Mouse (Mus musculus): ENCODE measurements around the gene Top2a.
A peak's percentile ranks its signal among the peaks of the same experiment; 100 is the strongest.

Gene Top2a

DNA sequence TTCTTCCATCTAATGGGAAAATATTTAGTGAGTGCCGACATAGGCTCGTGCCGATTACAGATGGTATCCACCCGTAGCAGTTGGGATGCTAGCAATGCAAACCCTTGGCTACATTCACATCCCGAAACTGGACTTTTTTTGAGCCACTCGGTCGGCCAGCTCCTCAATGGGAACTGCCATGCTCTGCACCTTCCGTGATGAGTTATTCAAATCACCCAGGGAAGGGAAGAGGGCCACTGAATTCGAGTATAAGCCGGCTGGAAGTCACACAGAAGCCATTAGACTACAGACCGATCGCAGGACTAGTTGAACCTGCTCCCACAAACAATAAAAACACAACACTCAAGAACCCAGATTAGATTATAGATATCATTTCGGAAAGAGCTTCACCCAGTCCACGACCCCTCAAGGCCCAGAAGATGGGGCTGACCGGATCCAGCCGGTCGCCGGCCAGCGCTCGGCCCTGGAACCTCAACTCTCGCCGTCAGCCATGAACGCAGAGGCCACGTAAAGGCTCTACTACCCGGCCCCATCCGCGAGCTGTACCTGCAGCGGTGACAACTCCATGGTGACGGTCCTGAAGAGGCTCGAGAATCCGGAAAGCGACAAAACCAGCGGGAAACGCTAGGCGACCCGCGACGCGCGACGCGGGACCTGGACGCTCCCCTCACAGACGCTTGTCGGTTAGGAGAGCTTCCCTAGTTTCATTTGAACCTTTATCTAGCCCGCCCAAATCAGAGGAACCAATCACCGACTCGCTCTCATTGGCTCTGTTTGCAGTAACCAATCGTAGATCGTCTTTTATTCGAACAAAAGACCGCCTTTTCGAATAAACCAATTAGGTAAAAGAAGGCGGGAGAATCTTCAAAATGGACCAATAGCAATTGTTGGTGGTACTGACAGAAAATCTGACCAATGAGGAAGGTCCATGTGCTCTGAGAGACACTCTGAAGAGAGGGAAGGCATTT, at the start of gene Top2a:
Gene Top2a (minus strand): TSS at position 690 of the 968 bp plus-strand sequence.
- peak; percentile 100 for DNase-seq (ENCODE audit: low read depth, low spot score)

DNA sequence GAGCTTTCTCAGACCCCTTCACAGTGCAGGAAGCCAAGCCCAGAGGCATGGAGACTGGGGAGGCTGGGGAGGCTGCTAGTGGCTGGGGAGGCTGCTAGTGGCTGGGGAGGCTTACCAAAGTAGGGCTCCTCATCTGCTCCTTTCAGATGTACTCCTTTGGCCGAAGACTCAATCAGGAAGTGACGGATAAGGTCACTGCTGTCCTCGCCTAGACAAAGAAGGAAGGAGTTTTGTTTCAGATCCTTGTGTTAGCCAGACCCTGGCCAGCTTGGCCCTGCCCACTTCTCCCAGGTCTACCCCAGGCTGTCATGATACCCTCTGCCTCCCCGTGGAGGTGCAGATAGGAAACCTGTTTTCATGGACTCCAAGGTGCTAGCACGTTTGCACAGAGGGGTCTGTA, 49.8 kb upstream of the Top2a start:
- no peak for DNase-seq (ENCODE audit: low read depth, low spot score)

GRCm38 (mm10) chr11:99071866-99072265, 47.9 kb upstream of the Top2a start:
- DNase-seq (ENCODE audit: low read depth, low spot score): no peak

DNA sequence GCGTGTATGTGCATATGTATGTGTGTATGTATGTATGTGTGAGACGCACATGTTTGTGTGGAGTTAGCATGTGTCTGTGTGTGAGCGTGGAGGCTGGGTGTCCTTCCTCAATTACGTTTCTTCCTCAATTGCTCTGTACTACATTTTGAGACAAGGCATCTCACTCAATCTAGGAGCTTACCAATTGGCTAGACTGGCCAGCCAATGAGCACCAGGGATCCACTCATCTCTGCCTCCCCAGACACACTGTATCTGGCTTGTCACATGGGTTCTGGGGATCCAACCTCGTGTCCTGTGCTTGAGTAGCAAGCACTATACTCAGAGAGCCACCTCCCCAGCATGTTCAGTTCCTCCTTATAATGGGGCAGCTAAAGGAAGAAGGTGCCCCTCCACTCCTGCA, 44.5 kb upstream of the Top2a start:
- no peak for DNase-seq (ENCODE audit: low read depth, low spot score)

DNA sequence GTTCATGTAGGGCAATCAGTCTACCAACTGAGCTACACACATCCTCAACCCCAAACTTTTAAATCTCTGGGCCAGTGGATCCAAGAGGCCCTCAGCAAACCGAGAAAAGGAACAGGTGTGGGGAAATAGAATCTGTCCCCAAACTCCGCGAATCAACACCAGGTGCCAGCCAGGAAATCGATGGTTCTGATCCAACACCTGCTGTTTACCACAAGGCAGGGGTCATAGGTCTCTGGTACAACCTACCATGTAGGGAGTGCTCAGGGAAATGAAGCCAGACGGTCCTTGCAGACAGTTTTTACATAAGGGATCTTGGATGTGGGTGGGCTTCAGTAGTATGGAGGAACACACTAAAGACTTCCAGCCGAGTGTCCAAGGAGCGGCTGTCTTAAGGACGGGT, 43.6 kb upstream of the Top2a start:
- no peak for DNase-seq (ENCODE audit: low read depth, low spot score)

DNA sequence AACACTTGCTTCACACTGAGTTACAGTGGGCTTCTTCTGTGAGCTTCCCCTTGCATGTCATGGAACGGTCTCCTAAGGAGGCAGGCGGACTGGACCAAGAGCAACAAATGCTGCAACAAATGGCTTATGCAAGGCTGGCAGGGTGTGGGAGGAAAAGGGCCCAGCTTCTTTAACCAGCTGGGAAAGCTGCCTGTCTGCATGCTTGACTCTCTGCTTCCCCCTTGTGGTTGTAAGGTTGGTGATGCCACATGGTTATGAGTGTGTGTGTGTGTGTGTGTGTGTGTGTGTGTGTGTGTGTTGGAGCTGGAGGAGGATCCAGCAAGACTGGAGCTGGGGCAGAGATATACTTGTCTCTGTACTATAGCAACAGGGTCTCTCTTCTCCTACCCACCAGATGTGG, 42.0 kb upstream of the Top2a start:
- DNase-seq (ENCODE audit: low read depth, low spot score): peak; percentile 25

- no peak for DNase-seq (ENCODE audit: low read depth, low spot score)
Measured at GRCm38 (mm10) chr11:99065353-99065752, 41.4 kb upstream of the Top2a start.

GRCm38 (mm10) chr11:99063406-99064131, 39.6 kb upstream of the Top2a start:
- DNase-seq (ENCODE audit: low read depth, low spot score): no peak

DNA sequence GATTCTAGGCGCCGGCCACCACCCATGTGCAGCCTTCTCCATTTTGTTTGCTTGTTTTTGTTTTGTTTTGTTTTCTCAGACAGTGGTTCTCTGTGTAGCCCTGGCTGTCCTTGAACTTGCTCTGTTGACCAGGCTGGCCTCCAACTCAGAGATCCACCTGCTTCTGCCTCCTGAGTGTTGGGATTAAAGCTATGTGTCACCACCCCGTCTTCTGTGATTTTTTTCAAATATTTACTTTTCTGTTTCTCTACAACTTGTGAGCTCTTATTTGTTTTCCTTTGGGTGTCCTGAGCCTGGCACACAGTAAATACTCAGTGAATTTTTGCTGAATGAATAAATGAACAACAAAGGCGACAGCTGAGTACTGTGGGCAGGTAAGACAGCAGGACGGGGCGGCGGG, 38.7 kb upstream of the Top2a start:
- no peak for DNase-seq (ENCODE audit: low read depth, low spot score)

DNA sequence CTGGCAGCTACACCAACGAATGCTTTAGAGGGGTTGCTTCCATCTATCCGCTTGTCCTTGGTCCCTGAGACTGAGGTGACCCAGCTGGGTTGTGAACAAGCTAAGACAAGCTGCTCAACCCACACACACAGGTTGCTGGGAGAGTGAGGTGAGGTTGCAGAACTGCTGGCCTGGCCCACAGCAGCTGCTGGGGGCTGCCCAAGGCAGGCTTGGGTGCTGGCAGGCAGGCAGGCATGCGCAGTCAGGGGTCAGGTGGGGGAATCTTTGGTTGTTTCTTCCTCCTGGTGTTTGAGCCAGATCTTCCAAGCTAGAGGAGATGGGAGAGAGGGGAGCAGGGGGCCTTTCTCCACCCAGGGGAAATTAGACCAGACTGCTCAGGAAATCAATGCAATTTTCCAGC, 36.4 kb upstream of the Top2a start:
- no peak for DNase-seq (ENCODE audit: low read depth, low spot score)

- no peak for DNase-seq (ENCODE audit: low read depth, low spot score)
Measured at GRCm38 (mm10) chr11:99055571-99056452, 31.8 kb upstream of the Top2a start.

DNA sequence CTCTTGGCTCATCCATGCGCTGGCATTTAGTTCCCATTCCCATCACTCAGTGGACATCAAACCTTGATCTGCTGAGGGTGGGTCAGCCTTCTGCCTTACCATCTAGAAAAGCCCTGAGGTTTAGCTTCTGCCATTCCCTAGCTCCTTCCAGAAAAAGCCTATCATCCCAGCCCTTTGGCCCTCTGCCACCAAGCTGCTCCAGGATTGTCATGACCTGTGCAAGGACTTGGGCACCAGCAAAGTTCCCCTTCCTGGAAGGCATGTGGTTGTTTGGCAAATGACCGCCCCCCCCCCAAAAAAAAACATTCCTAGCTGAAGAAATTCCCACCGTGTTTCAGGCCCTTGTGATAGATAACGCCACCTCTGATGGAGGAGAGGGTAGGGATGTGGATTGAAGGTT, 31.2 kb upstream of the Top2a start:
- DNase-seq (ENCODE audit: low read depth, low spot score): no peak

DNA sequence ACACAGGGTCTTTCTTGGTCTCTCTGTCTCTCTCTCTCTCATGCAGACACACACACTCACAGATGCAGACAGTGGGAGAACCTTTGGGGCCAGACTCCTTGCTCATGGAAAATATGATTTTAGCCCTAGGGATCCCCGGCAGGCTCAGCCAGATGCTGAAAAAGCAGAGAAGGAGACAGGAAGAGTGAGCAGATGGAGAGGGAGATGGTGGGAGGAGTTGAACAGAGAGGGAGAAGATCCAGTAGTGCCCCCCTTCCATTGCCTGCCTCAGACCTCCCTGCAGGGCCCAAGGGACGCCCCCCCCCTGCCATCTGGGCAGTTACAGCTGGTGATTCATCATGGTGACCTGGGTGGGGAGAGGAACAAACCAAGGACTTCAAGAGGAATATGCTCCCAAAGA, 23.7 kb upstream of the Top2a start:
- no peak for DNase-seq (ENCODE audit: low read depth, low spot score)

GRCm38 (mm10) chr11:99047120-99047519, 23.1 kb upstream of the Top2a start:
- DNase-seq (ENCODE audit: low read depth, low spot score): no peak

DNA sequence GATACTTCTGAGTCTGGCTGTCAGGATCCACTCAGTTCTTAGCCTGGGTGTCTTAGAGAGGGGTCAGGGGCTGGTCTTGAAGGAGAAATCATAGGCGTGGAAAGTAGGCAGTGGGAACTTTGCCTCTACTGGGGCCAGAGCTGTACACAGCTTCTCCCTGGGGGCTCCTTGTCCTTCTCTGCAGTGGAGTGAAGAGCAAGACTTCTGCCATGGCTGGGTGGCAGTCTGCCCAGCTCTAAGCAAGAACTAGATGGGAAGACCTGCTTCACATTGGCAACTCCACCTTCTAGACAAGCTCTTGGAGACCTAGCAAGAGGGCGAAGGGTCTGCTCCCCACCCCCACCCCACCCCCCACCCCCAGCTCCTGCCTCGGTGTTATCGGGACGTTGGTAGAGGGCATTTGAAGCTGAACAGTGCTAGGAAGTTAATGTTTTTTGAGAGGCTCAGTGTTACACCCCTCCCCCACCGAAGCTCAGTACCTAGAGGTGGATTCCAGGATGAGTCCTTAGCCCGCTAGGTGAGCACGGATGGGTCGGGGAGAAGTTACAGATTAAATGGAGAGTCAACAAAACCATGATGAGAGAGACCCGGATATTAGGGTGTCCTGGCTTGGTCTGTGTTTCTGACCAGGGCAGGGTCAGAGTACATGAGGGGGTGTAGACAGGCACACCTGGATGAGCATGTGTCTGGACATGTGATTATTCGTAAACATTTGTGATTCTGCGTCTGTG, 21.3 kb upstream of the Top2a start:
- no peak for DNase-seq (ENCODE audit: low read depth, low spot score)

- DNase-seq (ENCODE audit: low read depth, low spot score): no peak
Measured at GRCm38 (mm10) chr11:99044306-99044705, 20.3 kb upstream of the Top2a start.

- no peak for DNase-seq (ENCODE audit: low read depth, low spot score)
Measured at GRCm38 (mm10) chr11:99043632-99044031, 19.6 kb upstream of the Top2a start.

DNA sequence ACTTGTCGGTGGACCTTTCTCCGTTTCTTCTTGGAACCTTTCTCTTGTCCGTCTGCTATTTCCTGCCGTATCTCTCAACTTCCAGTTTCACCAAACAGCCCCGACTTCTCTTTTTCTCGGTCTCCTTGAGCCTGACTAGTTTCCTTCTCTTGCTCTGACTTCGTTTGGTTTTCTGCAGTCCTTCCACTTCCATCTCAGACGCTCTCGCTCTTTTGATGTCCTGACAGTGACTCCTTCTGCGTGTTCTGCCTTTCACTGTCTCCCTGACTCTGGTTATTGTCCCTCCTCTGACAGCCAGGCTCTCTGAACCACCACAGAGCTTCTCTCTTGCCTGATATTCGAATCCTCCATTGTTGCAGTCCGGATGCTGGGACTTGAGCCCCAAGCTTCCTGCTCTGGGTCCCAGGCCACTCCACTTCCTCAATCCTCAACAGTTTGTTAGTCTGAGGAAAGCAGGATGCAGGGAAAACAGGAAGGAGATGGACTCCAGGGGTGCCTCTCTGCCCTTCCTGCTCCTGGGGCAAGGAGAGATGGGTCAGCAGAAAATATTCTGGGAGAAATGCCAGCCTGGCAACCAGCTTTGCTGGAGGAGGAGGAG, 18.9 kb upstream of the Top2a start:
- DNase-seq (ENCODE audit: low read depth, low spot score): no peak

DNA sequence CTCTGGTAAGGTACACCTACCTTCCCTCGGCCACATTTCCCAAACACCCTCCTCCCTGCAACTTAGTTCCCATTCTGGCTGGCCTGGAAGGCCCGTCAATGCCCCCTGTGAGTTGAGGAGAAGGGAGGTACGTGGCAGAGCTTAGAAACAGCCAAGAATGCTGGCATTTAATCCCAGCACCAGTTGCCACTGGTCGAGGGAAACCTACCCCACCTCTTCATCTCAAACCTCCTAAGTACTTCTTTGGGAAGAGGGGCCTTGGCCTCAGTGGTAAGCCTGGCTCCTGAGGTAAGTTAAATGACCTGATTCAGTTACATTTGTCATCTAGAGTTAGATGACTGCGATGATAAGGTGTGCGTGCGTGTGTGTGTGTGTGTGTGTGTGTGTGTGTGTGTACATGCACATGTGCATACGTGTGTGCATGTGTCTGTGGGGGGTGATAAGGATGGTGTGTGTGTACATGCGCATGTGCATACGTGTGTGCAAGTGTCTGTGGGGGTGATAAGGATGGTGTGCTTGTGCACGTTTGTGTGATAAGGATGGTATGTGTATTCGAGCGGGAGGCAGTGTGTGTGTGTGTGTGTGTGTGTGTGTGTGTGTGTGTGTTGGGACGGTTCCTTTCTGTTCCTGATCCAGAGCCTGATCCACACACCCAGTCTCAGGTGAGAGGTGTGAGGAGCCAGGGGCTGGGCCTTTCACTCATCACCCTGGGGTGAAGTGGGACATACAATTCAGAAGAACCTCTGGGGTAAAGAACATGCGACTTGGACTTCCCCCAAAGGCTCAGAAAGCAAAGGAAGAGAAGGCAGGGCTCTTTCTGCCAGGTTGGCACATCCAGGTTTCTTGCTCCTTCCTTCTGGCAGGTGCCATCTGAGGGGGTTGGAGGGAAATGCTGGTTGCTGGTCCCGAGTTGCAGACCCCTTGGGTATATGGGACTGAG, 18.1 kb upstream of the Top2a start:
- DNase-seq (ENCODE audit: low read depth, low spot score): no peak

Data from c-Kit-negative CD71-positive TER-119-positive erythroid progenitor cells, embryonic 14.5 days (primary cell).